Mouse (Mus musculus): ENCODE results near the gene Cdh3. TPM values are rescaled to one million over a fixed set of nuclear protein-coding genes. Genes with fewer than 3 reads are reported as not detected.
"Not testable (repeated sequence)": the region's sequence is repeated elsewhere in the genome, so short reads cannot be mapped to it uniquely, and the experiment has no call there.

Gene Cdh3
- total RNA-seq, 2 experiments from 2014 or later: 0.07 to 0.35 TPM

- no peak for DNase-seq
Observed at GRCm38 (mm10) chr8:106571551-106572172, 61.0 kb downstream of the Cdh3 start.

- not testable (repeated sequence) for DNase-seq
Observed at GRCm38 (mm10) chr8:106572175-106572574, 61.5 kb downstream of the Cdh3 start.

GRCm38 (mm10) chr8:106573168-106573567, 62.5 kb downstream of the Cdh3 start, which contains the start of gene Gm10073:
Gm10073 (minus strand) TSS chr8:106573461.
- DNase-seq: not testable (repeated sequence)

GRCm38 (mm10) chr8:106574283-106574682, 63.6 kb downstream of the Cdh3 start:
- DNase-seq: no peak

- no peak for DNase-seq
Observed at GRCm38 (mm10) chr8:106576849-106577555, 66.3 kb downstream of the Cdh3 start.

GRCm38 (mm10) chr8:106579510-106579909, 68.8 kb downstream of the Cdh3 start:
- DNase-seq: no peak

GRCm38 (mm10) chr8:106581344-106582088, 70.8 kb downstream of the Cdh3 start:
- no peak for DNase-seq

- DNase-seq: no peak
Observed at GRCm38 (mm10) chr8:106584942-106585670, 74.4 kb downstream of the Cdh3 start.

- DNase-seq: no peak
Observed at GRCm38 (mm10) chr8:106585671-106586037, 75.0 kb downstream of the Cdh3 start.

GRCm38 (mm10) chr8:106586896-106587295, 76.2 kb downstream of the Cdh3 start:
- DNase-seq: no peak

GRCm38 (mm10) chr8:106588443-106589431, 78.0 kb downstream of the Cdh3 start:
- DNase-seq: no peak

GRCm38 (mm10) chr8:106592458-106592857, 81.8 kb downstream of the Cdh3 start:
- DNase-seq: no peak

GRCm38 (mm10) chr8:106595623-106596022, 84.9 kb downstream of the Cdh3 start:
- not testable (repeated sequence) for DNase-seq

- DNase-seq: no peak
Observed at GRCm38 (mm10) chr8:106597067-106597466, 86.4 kb downstream of the Cdh3 start.

- no peak for DNase-seq
Observed at GRCm38 (mm10) chr8:106599265-106599979, 88.7 kb downstream of the Cdh3 start.

- no peak for DNase-seq
Observed at GRCm38 (mm10) chr8:106603131-106603819, 92.6 kb downstream of the Cdh3 start, which contains the start of gene Cdh1. Cdh1 (plus strand) TSS chr8:106603351.

GRCm38 (mm10) chr8:106603933-106604332, 93.2 kb downstream of the Cdh3 start:
- no peak for DNase-seq

GRCm38 (mm10) chr8:106605657-106606056, 95.0 kb downstream of the Cdh3 start:
- no peak for DNase-seq

- DNase-seq: no peak
Observed at GRCm38 (mm10) chr8:106606121-106606520, 95.4 kb downstream of the Cdh3 start.

GRCm38 (mm10) chr8:106606601-106607145, 96.0 kb downstream of the Cdh3 start:
- no peak for DNase-seq
